Mouse (Mus musculus) limb, embryonic 12.5 days (tissue): Measurements from ENCODE around the gene Lhx1. TPM values are rescaled to one million over a fixed set of nuclear protein-coding genes. Genes with fewer than 3 reads are reported as not detected.

Experiments
- ATAC-seq: fragments of 200-750 bp; cut with Nextera tagmentation; 2 replicates; pipeline ENCODE4 v1.8.0; 2017; ENCODE audit warnings: low read depth, moderate TSS enrichment; ENCODE audit not compliant: insufficient number of reproducible peaks, insufficient read depth, low FRiP score, low TSS enrichment
- H3K27ac ChIP-seq: fragments of 300-500 bp; sonication (generic); 2 replicates; pipeline ENCODE4 v1.5.1; 2016; ENCODE audit warnings: mild to moderate bottlenecking, moderate library complexity
- H3K27me3 ChIP-seq: fragments of 300-500 bp; sonication (generic); 2 replicates; pipeline ENCODE4 v1.6.1; 2016; ENCODE audit warnings: mild to moderate bottlenecking, moderate library complexity
- H3K36me3 ChIP-seq: fragments of 300-500 bp; sonication (generic); 2 replicates; pipeline ENCODE4 v1.6.1; 2016; ENCODE audit warnings: mild to moderate bottlenecking, moderate library complexity
- H3K4me1 ChIP-seq: fragments of 300-500 bp; sonication (generic); replicated peaks from 2 replicates; pipeline ENCODE4 v1.6.1; 2016
- H3K4me2 ChIP-seq: fragments of 300-500 bp; sonication (generic); 2 replicates; pipeline ENCODE4 v1.6.1; 2016; ENCODE audit warnings: mild to moderate bottlenecking, moderate library complexity
- H3K4me3 ChIP-seq: fragments of 300-500 bp; sonication (generic); replicated peaks from 2 replicates; pipeline ENCODE4 v1.5.1; 2016; ENCODE audit warnings: mild to moderate bottlenecking
- H3K9ac ChIP-seq: fragments of 300-500 bp; sonication (generic); replicated peaks from 2 replicates; pipeline ENCODE4 v1.6.1; 2016; ENCODE audit warnings: mild to moderate bottlenecking, moderate library complexity
- H3K9me3 ChIP-seq: fragments of 300-500 bp; sonication (generic); 2 replicates; pipeline ENCODE4 v1.6.1; 2016; ENCODE audit warnings: mild to moderate bottlenecking, moderate library complexity
- WGBS: fragments of 180-500 bp; shearing (Covaris S2); methylation state at CpG from one replicate; pipeline ENCODE4 v1.1.7; 2016; 5-methylcytosine and 5-hydroxymethylcytosine counted together
- polyA plus RNA-seq: library from polyadenylated mRNA; unstranded; fragments of >200 nt; fragmentation: Nextera tagmentation; extraction: Ambion mirVana; gene quantifications from 2 replicates; pipeline ENCODE4 v1.2.1, GENCODE M21; 2016

Lhx1 gene
- polyA plus RNA-seq, 1 experiment from 2014 or later: not detected

GRCm38 (mm10) chr11:84517431-84517830 lies 7.9 kb downstream of the Lhx1 start:
- H3K4me2 ChIP-seq: no peak overlapping the region
- H3K9ac ChIP-seq: no peak overlapping the region
- peaks cover 8% of the 10 kb centered on the region; the same call in 1 of the 2 replicates for H3K9me3 ChIP-seq
- peaks cover 80% of the 10 kb centered on the region for H3K27me3 ChIP-seq
- H3K4me1 ChIP-seq: peaks cover 11% of the 10 kb centered on the region
- no peak overlapping the region for H3K4me3 ChIP-seq
- WGBS: 20% methylated on average over 2 of the region's 2 CpGs
- no peak overlapping the region for H3K27ac ChIP-seq
- no peak for ATAC-seq
- H3K36me3 ChIP-seq: no peaks in the 10 kb centered on the region

GRCm38 (mm10) chr11:84516501-84517240 lies 8.7 kb downstream of the Lhx1 start:
- H3K4me1 ChIP-seq: peaks cover 14% of the 10 kb centered on the region
- H3K36me3 ChIP-seq: no peaks in the 10 kb centered on the region
- no peak overlapping the region for H3K9ac ChIP-seq
- peaks cover 72% of the 10 kb centered on the region for H3K27me3 ChIP-seq
- peaks cover 6% of the 10 kb centered on the region; the same call in 1 of the 2 replicates for H3K9me3 ChIP-seq
- 7% methylated on average over 14 of the region's 14 CpGs for WGBS
- no peak overlapping the region for H3K4me2 ChIP-seq
- H3K27ac ChIP-seq: no peak overlapping the region
- no peak for ATAC-seq
- H3K4me3 ChIP-seq: no peak overlapping the region

GRCm38 (mm10) chr11:84513171-84514116 lies 11.9 kb downstream of the Lhx1 start, which contains the start of gene Aatf:
Gene Aatf, minus strand, starts transcription at chr11:84513522.
- Histone ChIP-seq H3K4me2 (peak within 1 kb of the TSS; percentile 85), H3K27me3 (peaks cover 40% of the 10 kb centered on the region), H3K9ac (peak within 1 kb of the TSS; percentile 75), H3K27ac (peak within 1 kb of the TSS; percentile 77), H3K9me3 (no peaks in the 10 kb centered on the region), H3K36me3 (peaks cover 22% of the 10 kb centered on the region), H3K4me1 (peaks cover 10% of the 10 kb centered on the region), H3K4me3 (peak within 1 kb of the TSS; percentile 66)
- under 1% methylated on average over 80 of the region's 80 CpGs for WGBS
- peak; percentile 96 for ATAC-seq

GRCm38 (mm10) chr11:84512031-84512430 lies 13.3 kb downstream of the Lhx1 start:
- Histone ChIP-seq H3K36me3 (peaks cover 30% of the 10 kb centered on the region), H3K27me3 (peaks cover 30% of the 10 kb centered on the region), H3K9ac (0 out of 2 replicates have a peak overlapping the region, but pooled peaks have one; percentile 75), H3K27ac (no peak overlapping the region), H3K9me3 (no peaks in the 10 kb centered on the region), H3K4me2 (peak overlapping the region; percentile 85), H3K4me3 (no peak overlapping the region), H3K4me1 (peaks cover 10% of the 10 kb centered on the region)
- ATAC-seq: no peak
- 82% methylated on average over 1 of the region's 1 CpGs for WGBS

- Histone ChIP-seq H3K4me3 (no peak overlapping the region), H3K9ac (no peak overlapping the region), H3K36me3 (peaks cover 39% of the 10 kb centered on the region), H3K27ac (no peak overlapping the region), H3K4me1 (no peaks in the 10 kb centered on the region), H3K27me3 (no peaks in the 10 kb centered on the region), H3K4me2 (no peak overlapping the region), H3K9me3 (peaks cover 3% of the 10 kb centered on the region; the same call in 1 of the 2 replicates)
- ATAC-seq: no peak
- 100% methylated on average over 1 of the region's 1 CpGs for WGBS
Measured at GRCm38 (mm10) chr11:84504296-84504695, 21.0 kb downstream of the Lhx1 start.

GRCm38 (mm10) chr11:84497944-84498343 lies 27.4 kb downstream of the Lhx1 start:
- Histone ChIP-seq H3K27ac (no peak overlapping the region), H3K4me2 (no peak overlapping the region), H3K27me3 (no peaks in the 10 kb centered on the region), H3K4me3 (no peak overlapping the region), H3K4me1 (no peaks in the 10 kb centered on the region), H3K36me3 (peaks cover 26% of the 10 kb centered on the region), H3K9ac (no peak overlapping the region), H3K9me3 (no peaks in the 10 kb centered on the region)
- no peak for ATAC-seq
- 66% methylated on average over 2 of the region's 2 CpGs for WGBS

- Histone ChIP-seq H3K4me1 (no peaks in the 10 kb centered on the region), H3K4me2 (no peak overlapping the region), H3K4me3 (no peak overlapping the region), H3K9me3 (no peaks in the 10 kb centered on the region), H3K36me3 (peaks cover 31% of the 10 kb centered on the region), H3K27ac (no peak overlapping the region), H3K27me3 (no peaks in the 10 kb centered on the region), H3K9ac (no peak overlapping the region)
- ATAC-seq: no peak
Measured at GRCm38 (mm10) chr11:84496901-84497300, 28.4 kb downstream of the Lhx1 start.

GRCm38 (mm10) chr11:84495774-84496173 lies 29.6 kb downstream of the Lhx1 start:
- peaks cover 38% of the 10 kb centered on the region for H3K36me3 ChIP-seq
- H3K4me1 ChIP-seq: no peaks in the 10 kb centered on the region
- no peaks in the 10 kb centered on the region for H3K27me3 ChIP-seq
- ATAC-seq: no peak
- H3K4me3 ChIP-seq: no peak overlapping the region
- no peak overlapping the region for H3K27ac ChIP-seq
- H3K9me3 ChIP-seq: no peaks in the 10 kb centered on the region
- no peak overlapping the region for H3K4me2 ChIP-seq
- 69% methylated on average over 4 of the region's 4 CpGs for WGBS
- no peak overlapping the region for H3K9ac ChIP-seq

GRCm38 (mm10) chr11:84481661-84482060 lies 43.7 kb downstream of the Lhx1 start:
- WGBS: 73% methylated on average over 7 of the region's 7 CpGs
- no peak overlapping the region for H3K9ac ChIP-seq
- H3K4me3 ChIP-seq: no peak overlapping the region
- H3K4me1 ChIP-seq: no peaks in the 10 kb centered on the region
- no peaks in the 10 kb centered on the region for H3K36me3 ChIP-seq
- H3K4me2 ChIP-seq: no peak overlapping the region
- no peaks in the 10 kb centered on the region for H3K27me3 ChIP-seq
- H3K9me3 ChIP-seq: no peaks in the 10 kb centered on the region
- no peak for ATAC-seq
- no peak overlapping the region for H3K27ac ChIP-seq

GRCm38 (mm10) chr11:84480451-84480850 lies 44.9 kb downstream of the Lhx1 start:
- no peak overlapping the region for H3K27ac ChIP-seq
- no peaks in the 10 kb centered on the region for H3K27me3 ChIP-seq
- H3K9me3 ChIP-seq: no peaks in the 10 kb centered on the region
- 86% methylated on average over 3 of the region's 3 CpGs for WGBS
- no peak overlapping the region for H3K4me2 ChIP-seq
- no peak for ATAC-seq
- H3K4me3 ChIP-seq: no peak overlapping the region
- no peaks in the 10 kb centered on the region for H3K36me3 ChIP-seq
- no peaks in the 10 kb centered on the region for H3K4me1 ChIP-seq
- H3K9ac ChIP-seq: no peak overlapping the region

- Histone ChIP-seq H3K27me3 (no peaks in the 10 kb centered on the region), H3K9me3 (no peaks in the 10 kb centered on the region), H3K9ac (no peak overlapping the region), H3K4me1 (no peaks in the 10 kb centered on the region), H3K4me3 (no peak overlapping the region), H3K4me2 (no peak overlapping the region), H3K36me3 (peaks cover 4% of the 10 kb centered on the region), H3K27ac (no peak overlapping the region)
- no peak for ATAC-seq
- 89% methylated on average over 2 of the region's 2 CpGs for WGBS
Measured at GRCm38 (mm10) chr11:84476641-84477040, 48.7 kb downstream of the Lhx1 start.
